Mouse (Mus musculus): ENCODE measurements at regions not wholly inside any gene's neighbourhood (a gene's known extent, or its start where the extent isn't known, plus 50 kb on each side); places are given as distances from the start of the nearest gene placed in this dataset.

- TF ChIP-seq CTCF (IDR thresholded peaks at IDR 0.05; ENCODE audit: extremely low read depth, insufficient read depth, low read length) (no peak), POLR2A (IDR thresholded peaks at IDR 0.05; ENCODE audit: extremely low read depth, insufficient read depth, low read length) (no peak)
Observed at GRCm38 (mm10) chr10:126133188-126133587, 167.2 kb downstream of the Lrig3 start.
